Mouse (Mus musculus) lung, postnatal 0 days (tissue): ENCODE measurements around the gene Apba1.

Source experiments
- CTCF ChIP-seq: IDR thresholded peaks from 2 replicates; pipeline ENCODE4 v1.5.1; 2016; ENCODE audit warnings: antibody characterized with exemption, mild to moderate bottlenecking
- EP300 ChIP-seq: IDR thresholded peaks from 2 replicates; pipeline ENCODE4 v1.6.1; 2016; ENCODE audit warnings: antibody characterized with exemption, mild to moderate bottlenecking, control low read depth

DNA sequence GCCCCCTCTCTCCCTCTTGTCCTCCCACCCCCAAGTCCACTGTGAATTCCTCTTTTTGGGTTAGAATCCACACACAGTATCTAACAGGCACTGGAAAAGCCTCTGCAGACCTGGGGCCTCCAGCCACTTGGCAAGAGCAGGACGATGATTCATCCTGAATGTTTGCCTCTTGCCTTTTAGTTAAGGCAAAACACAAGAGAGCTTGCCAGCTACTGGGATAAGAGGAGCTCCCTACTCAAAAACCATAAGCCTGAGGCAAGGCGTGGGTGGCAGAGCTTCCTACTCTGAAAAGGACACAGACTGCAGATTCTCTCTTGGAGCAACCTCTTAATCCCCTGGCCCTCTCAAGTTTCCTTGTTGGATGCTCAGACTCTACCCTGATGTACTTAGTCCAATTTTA lies 208.5 kb downstream of the Apba1 start:
- no peak for TF ChIP-seq CTCF
- no peak for TF ChIP-seq EP300
